Mouse (Mus musculus): ENCODE results near the gene Kcnf1. TPM values are rescaled to one million over a fixed set of nuclear protein-coding genes. Genes with fewer than 3 reads are reported as not detected.

The Kcnf1 gene
- polyA plus RNA-seq, 1 experiment from 2014 or later = 0.35 TPM

DNA sequence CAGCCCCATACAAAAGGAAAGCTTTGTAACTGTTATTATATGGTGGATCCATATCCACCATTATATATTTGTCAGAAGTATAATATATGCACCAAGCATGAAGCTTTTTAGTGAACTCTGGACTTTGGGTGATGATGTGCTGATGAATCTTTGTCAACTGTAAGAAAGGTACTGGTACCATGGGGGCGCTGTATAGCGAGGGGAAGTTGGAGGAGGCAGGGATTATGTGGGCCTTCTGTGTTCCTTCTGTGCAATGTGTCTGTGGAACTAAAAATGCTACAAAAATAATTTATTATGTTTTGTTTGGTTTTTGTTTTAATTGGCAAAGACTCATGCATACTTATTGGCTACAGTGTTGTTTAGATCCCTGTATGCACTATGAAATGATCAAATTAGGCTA lies 16.2 kb upstream of the Kcnf1 start:
- no peak for DNase-seq
- WGBS (ENCODE audit: insufficient replicate concordance) = 71% methylated on average over 2 of the region's 2 CpGs

GRCm38 (mm10) chr12:17184303-17184775 lies 7.7 kb upstream of the Kcnf1 start:
- DNase-seq (no peak), ATAC-seq (ENCODE audit: low read depth) (peak; percentile 31; the same call in 1 of the 2 replicates)
- Histone ChIP-seq H3K4me1 (replicated peaks) (no peaks in the 10 kb centered on the region), H3K9ac (no peak overlapping the region), H3K27me3 (no peaks in the 10 kb centered on the region), H3K4me3 (replicated peaks) (no peak overlapping the region), H3K9me3 (replicated peaks) (no peaks in the 10 kb centered on the region), H3K36me3 (no peaks in the 10 kb centered on the region), H3K27ac (no peak overlapping the region), H3K4me2 (no peak overlapping the region)
- WGBS (ENCODE audit: insufficient replicate concordance) = 19% methylated on average over 7 of the region's 7 CpGs

More for the DNA sequence above, 16.2 kb upstream of the Kcnf1 start:
- Histone ChIP-seq H3K36me3 (no peaks in the 10 kb centered on the region), H3K4me2 (no peak overlapping the region), H3K9me3 (replicated peaks) (no peaks in the 10 kb centered on the region), H3K4me1 (replicated peaks) (no peaks in the 10 kb centered on the region), H3K27me3 (no peaks in the 10 kb centered on the region), H3K27ac (no peak overlapping the region), H3K4me3 (replicated peaks) (no peak overlapping the region), H3K9ac (no peak overlapping the region)
- no peak for ATAC-seq (ENCODE audit: low read depth)

DNA sequence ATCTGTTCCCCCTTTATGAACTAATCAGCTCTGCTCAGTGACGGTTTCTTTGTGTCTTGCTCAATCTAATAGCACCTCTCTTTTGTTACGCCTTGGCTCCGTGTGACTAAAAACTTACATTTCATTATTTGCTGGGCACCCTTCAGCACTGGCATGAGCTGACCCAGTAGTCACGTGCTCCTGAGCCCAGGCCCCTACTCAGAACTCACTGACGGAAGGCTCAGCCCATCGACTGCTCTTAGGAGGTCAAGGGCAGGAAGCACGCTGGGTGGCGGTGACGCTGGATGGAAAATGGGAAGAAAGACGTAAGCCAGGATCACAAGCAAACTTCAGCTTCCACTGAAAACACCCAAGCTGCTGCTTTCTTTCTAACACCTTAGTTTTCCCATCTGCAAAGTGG lies 7.1 kb upstream of the Kcnf1 start:
- no peak overlapping the region for H3K27ac ChIP-seq
- H3K27me3 ChIP-seq = no peaks in the 10 kb centered on the region
- no peaks in the 10 kb centered on the region for H3K4me1 ChIP-seq (replicated peaks)
- no peak overlapping the region for H3K9ac ChIP-seq
- WGBS (ENCODE audit: insufficient replicate concordance) = 34% methylated on average over 10 of the region's 10 CpGs
- H3K4me3 ChIP-seq (replicated peaks) = no peak overlapping the region
- H3K4me2 ChIP-seq = no peak overlapping the region
- H3K36me3 ChIP-seq = no peaks in the 10 kb centered on the region
- ATAC-seq (ENCODE audit: low read depth) = no peak
- no peak for DNase-seq
- H3K9me3 ChIP-seq (replicated peaks) = no peaks in the 10 kb centered on the region

DNA sequence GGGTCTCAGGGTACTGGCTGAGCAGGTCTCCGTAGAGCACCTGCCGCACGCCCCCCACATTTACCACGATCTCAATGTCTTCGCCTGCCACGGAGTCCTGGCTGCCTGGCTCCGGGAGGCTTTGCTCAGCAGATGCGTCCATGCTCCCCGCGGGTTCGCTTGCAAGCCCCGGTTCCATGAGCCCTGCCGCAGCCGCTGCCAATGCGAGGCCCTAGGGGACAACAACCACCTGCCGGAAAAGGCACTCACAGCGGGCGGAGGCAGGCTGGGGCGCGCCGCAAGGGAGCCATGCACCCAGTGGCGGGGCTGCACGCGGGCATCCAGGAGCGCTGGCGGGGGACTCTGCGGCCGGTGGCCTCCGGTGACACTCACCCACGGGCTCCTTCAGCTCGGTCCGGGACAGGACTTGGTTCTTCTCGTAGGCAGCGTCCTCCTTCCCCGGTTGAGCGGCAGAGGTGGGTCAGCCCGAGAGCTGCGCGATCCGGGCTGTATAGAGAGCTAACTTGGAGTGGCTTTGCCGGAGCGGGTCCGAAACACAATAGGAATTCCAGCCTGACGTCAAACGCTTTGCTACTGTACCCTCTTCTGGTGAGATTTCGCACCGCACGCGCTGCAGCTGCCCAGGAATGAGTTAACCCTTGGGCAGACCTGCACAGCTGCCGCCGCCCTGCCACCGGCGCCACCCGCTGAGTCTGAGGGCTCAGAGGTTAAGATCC lies 489 bp downstream of the Kcnf1 start:
- Histone ChIP-seq H3K9ac (no peak overlapping the region), H3K27me3 (peaks cover 35% of the 10 kb centered on the region), H3K4me3 (replicated peaks) (peak overlapping the region; percentile 31), H3K4me1 (replicated peaks) (no peaks in the 10 kb centered on the region), H3K4me2 (peak overlapping the region; percentile 45), H3K27ac (no peak overlapping the region), H3K36me3 (no peaks in the 10 kb centered on the region), H3K9me3 (replicated peaks) (no peaks in the 10 kb centered on the region)
- WGBS (ENCODE audit: insufficient replicate concordance) = 2% methylated on average over 54 of the region's 54 CpGs
- ATAC-seq (ENCODE audit: low read depth) = no peak
- DNase-seq = no peak

- H3K4me3 ChIP-seq (replicated peaks) = 0 out of 2 replicates have a peak overlapping the region, but pooled peaks have one; percentile 31
- peaks cover 35% of the 10 kb centered on the region for H3K27me3 ChIP-seq
- H3K9ac ChIP-seq = no peak overlapping the region
- DNase-seq = no peak
- ATAC-seq (ENCODE audit: low read depth) = no peak
- WGBS (ENCODE audit: insufficient replicate concordance) = 14% methylated on average over 25 of the region's 25 CpGs
- no peaks in the 10 kb centered on the region for H3K9me3 ChIP-seq (replicated peaks)
- H3K4me2 ChIP-seq = peak overlapping the region; percentile 45
- H3K36me3 ChIP-seq = no peaks in the 10 kb centered on the region
- no peak overlapping the region for H3K27ac ChIP-seq
- no peaks in the 10 kb centered on the region for H3K4me1 ChIP-seq (replicated peaks)
These were observed 1.1 kb downstream of the Kcnf1 start for GRCm38 (mm10) chr12:17175531-17175951.

DNA sequence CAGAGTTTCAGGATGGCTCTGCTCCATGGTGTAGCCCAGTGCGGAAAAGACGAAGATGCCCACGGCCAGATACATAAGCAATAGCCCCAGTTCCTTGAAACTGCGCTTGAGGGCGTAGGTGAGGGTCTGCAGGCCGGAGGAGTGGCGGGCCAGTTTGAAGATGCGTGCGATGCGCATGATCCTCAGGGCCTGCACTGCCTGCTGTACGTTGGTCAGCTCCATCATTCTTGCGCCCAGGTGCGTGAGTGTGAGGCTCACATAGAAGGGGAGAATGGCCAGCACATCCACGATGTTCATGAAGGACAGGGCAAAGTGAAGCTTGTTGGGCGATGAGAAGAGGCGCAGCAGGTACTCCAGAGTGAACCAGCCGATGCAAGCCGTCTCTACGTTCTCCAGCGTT lies 1.6 kb downstream of the Kcnf1 start:
- 62% methylated on average over 20 of the region's 20 CpGs for WGBS (ENCODE audit: insufficient replicate concordance)
- Histone ChIP-seq H3K27me3 (peaks cover 35% of the 10 kb centered on the region), H3K4me2 (no peak overlapping the region), H3K4me3 (replicated peaks) (no peak overlapping the region), H3K9me3 (replicated peaks) (no peaks in the 10 kb centered on the region), H3K4me1 (replicated peaks) (no peaks in the 10 kb centered on the region), H3K27ac (no peak overlapping the region), H3K36me3 (no peaks in the 10 kb centered on the region), H3K9ac (no peak overlapping the region)
- ATAC-seq (ENCODE audit: low read depth) (no peak), DNase-seq (no peak)

DNA sequence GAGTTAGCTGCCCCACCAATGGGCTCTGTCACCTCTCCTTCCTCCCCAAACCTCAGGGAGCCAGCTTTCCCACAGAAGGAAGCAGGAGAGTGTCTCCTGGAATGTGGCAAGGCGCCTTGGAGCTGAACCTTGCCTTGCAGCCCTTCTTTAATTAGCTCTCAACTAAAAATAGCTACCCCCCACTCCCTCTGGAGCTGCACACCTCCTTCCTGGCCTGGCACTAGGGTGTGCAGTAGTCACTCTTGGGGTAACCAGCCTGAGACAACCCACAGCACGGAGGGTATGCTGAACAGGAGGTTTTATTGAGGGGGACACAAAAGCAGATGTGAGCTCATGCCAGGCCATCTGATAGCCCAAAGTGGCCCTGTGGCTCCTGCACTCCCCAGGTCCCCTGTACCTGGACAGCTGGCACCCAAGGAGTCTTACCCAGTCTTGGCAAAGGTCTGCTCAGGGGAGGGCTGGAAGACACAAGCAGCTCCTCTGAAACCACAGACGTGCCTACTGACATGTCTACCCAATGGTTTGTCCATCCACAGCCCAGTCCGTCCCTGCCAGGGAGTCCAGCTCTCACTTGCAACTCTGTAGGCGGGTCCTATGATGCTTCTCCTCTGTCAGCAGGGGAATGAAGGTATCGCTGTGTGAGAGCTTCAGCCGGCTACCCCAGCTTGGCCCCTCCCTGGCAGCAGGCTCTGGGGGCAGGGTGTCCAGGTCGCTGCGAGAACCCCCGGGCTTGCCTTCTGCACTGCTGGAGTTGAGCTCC lies 2.4 kb downstream of the Kcnf1 start:
- H3K27me3 ChIP-seq = peaks cover 35% of the 10 kb centered on the region
- no peak overlapping the region for H3K4me2 ChIP-seq
- no peaks in the 10 kb centered on the region for H3K4me1 ChIP-seq (replicated peaks)
- H3K4me3 ChIP-seq (replicated peaks) = no peak overlapping the region
- H3K27ac ChIP-seq = no peak overlapping the region
- no peak overlapping the region for H3K9ac ChIP-seq
- H3K9me3 ChIP-seq (replicated peaks) = no peaks in the 10 kb centered on the region
- no peaks in the 10 kb centered on the region for H3K36me3 ChIP-seq
- DNase-seq = no peak
- 52% methylated on average over 10 of the region's 10 CpGs for WGBS (ENCODE audit: insufficient replicate concordance)
- no peak for ATAC-seq (ENCODE audit: low read depth)

GRCm38 (mm10) chr12:17170406-17170805 lies 6.3 kb downstream of the Kcnf1 start:
- no peak overlapping the region for H3K4me3 ChIP-seq (replicated peaks)
- H3K9ac ChIP-seq = no peak overlapping the region
- no peaks in the 10 kb centered on the region for H3K4me1 ChIP-seq (replicated peaks)
- no peaks in the 10 kb centered on the region for H3K9me3 ChIP-seq (replicated peaks)
- no peak for ATAC-seq (ENCODE audit: low read depth)
- H3K36me3 ChIP-seq = no peaks in the 10 kb centered on the region
- peaks cover 12% of the 10 kb centered on the region for H3K27me3 ChIP-seq
- H3K27ac ChIP-seq = no peak overlapping the region
- 70% methylated on average over 10 of the region's 10 CpGs for WGBS (ENCODE audit: insufficient replicate concordance)
- no peak overlapping the region for H3K4me2 ChIP-seq
- no peak for DNase-seq

GRCm38 (mm10) chr12:17166116-17166515 lies 10.6 kb downstream of the Kcnf1 start:
- no peak overlapping the region for H3K27ac ChIP-seq
- H3K4me2 ChIP-seq = no peak overlapping the region
- H3K4me1 ChIP-seq (replicated peaks) = no peaks in the 10 kb centered on the region
- ATAC-seq (ENCODE audit: low read depth) (no peak), DNase-seq (no peak)
- H3K4me3 ChIP-seq (replicated peaks) = no peak overlapping the region
- 57% methylated on average over 2 of the region's 2 CpGs for WGBS (ENCODE audit: insufficient replicate concordance)
- H3K27me3 ChIP-seq = no peaks in the 10 kb centered on the region
- no peaks in the 10 kb centered on the region for H3K36me3 ChIP-seq
- H3K9me3 ChIP-seq (replicated peaks) = 0 out of 2 replicates have a peak, but pooled peaks cover 3% of the 10 kb centered on the region
- H3K9ac ChIP-seq = no peak overlapping the region

- Histone ChIP-seq H3K27ac (no peak overlapping the region), H3K36me3 (no peaks in the 10 kb centered on the region), H3K27me3 (no peaks in the 10 kb centered on the region), H3K9ac (no peak overlapping the region), H3K4me2 (no peak overlapping the region), H3K4me1 (replicated peaks) (no peaks in the 10 kb centered on the region), H3K4me3 (replicated peaks) (no peak overlapping the region), H3K9me3 (replicated peaks) (0 out of 2 replicates have a peak, but pooled peaks cover 3% of the 10 kb centered on the region)
- DNase-seq (no peak), ATAC-seq (ENCODE audit: low read depth) (no peak)
- WGBS (ENCODE audit: insufficient replicate concordance) = 67% methylated on average over 3 of the region's 3 CpGs
These were observed 12.7 kb downstream of the Kcnf1 start for GRCm38 (mm10) chr12:17163996-17164395.

GRCm38 (mm10) chr12:17159549-17159948 lies 17.1 kb downstream of the Kcnf1 start:
- H3K4me2 ChIP-seq = no peak overlapping the region
- ATAC-seq (ENCODE audit: low read depth) = no peak
- H3K36me3 ChIP-seq = no peaks in the 10 kb centered on the region
- H3K27ac ChIP-seq = no peak overlapping the region
- H3K9ac ChIP-seq = no peak overlapping the region
- WGBS (ENCODE audit: insufficient replicate concordance) = 65% methylated on average over 7 of the region's 7 CpGs
- no peak overlapping the region for H3K4me3 ChIP-seq (replicated peaks)
- H3K4me1 ChIP-seq (replicated peaks) = no peaks in the 10 kb centered on the region
- DNase-seq = no peak
- no peaks in the 10 kb centered on the region for H3K9me3 ChIP-seq (replicated peaks)
- H3K27me3 ChIP-seq = no peaks in the 10 kb centered on the region

All from liver, embryonic 13.5 days (tissue).